Mouse (Mus musculus) small intestine, adult 10 weeks (tissue): Measurements from ENCODE around the gene Atp2c2. TPM values are rescaled to one million over a fixed set of nuclear protein-coding genes. Genes with fewer than 3 reads are reported as not detected.

Source experiments
- polyA plus RNA-seq: library from polyadenylated mRNA; stranded (reverse); fragments of 350-450 nt; fragmentation: Illumina TruSeq; extraction: RNeasy Lipid Tissue Mini Kit (QIAGEN cat#74804); gene quantifications from one replicate; pipeline ENCODE4 v1.2.3, GENCODE M21; 2014; ENCODE audit warnings: low replicate concordance

The Atp2c2 gene
- not detected for polyA plus RNA-seq

DNA sequence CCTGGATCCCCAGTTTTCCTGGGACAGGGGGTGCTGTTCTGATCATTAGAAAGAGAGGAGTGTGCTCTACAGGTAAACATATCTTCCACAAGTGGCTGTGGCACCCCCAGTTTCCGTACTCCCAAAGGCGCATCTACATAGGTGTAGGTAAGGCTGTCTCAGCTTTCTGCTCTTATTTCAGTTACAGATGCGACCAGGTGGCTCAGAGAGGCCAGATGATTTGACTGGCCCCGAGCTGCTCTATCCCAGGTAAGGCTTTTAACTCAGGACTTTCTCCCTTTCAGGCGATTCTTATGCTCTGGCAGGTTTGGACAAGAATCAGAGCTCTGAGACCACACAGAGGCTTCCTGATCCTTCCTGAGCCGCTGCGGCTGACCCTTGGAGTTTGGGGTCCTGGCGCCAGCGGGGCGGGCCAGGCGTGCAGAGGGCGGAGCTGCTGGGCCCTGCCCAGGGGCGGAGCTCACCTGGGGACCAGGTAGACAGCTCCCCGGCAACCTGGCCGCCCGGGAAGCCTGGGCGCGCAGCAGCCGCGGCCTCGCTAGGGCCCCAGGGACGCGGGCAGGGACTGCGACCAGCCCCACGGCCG is at the start of gene Atp2c2:
Gene Atp2c2, plus strand, starts transcription at position 461 of the 586 bp plus-strand sequence.

DNA sequence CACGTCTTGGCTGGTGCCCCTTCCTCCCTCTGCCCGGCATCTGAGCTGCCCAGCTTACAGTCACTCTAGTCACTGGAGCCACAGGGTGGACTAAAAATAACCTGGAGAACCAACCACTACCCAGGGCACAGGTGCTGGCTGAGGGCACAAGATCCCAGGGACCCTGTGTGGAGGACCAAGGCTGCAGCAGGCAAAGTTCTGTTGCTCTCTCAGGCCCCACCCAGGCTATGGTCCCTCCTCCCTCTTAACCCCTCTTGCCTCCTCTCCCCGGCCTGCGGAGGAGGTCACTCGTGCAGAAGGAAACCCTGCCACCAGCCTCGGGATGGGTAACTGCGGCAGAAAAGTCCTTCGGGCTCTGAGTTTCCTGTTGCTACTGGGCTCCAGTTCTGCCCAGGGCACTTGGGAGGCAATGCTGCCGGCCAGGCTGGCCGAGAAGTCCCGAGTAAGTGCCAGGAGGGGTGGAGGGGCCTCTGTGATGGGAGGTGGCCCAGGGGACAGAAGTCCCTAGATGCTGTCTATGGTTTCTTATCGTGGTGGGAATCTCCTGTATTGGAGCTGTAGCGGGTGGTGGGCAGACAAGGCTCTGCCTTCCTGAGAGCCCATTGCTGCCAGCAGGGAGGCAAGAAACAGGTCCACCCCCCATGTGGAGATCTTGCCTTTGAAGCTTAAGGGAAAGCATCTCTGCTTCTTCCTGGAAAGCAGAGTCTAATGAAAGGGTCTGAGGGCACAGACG is 33.4 kb upstream of the Atp2c2 start, which contains the start of gene Wfdc1:
Gene Wfdc1, plus strand, starts transcription at position 147 of the 733 bp plus-strand sequence.

DNA sequence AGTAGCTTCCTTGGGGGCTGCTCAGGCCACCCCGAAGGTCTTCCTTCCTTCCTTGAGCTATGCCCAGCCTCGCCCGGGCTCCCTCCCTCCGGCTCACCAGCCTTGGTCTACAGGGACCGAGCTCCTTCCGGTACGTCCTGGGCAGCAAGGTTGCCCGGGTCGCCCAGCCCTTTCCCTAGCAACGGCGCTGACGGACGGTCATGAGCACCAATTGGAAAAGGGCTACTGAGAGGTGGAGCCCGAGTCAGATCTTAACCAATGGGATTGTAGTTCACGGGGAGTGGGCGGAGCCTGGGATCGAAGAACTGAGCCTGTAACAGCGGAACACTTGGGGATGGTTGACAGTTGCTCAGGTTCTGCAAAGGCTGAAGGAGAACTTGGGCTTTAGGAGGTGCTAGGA is 78.5 kb downstream of the Atp2c2 start, which contains the start of gene Tldc1:
Gene Tldc1, minus strand, starts transcription at position 154 of the 400 bp plus-strand sequence.

Other genes with a start within 250 kb of the Atp2c2 start
- 0.30 TPM for gene Slc38a8, start 198.3 kb upstream of the Atp2c2 start, polyA plus RNA-seq
- 27.7 TPM for gene Mbtps1, start 141.3 kb upstream of the Atp2c2 start, polyA plus RNA-seq
- gene Hsdl1, start 124.8 kb upstream of the Atp2c2 start, polyA plus RNA-seq, result 11.4 TPM
- gene Dnaaf1, start 124.8 kb upstream of the Atp2c2 start, polyA plus RNA-seq, result 0.41 TPM
- not detected for gene Taf1c, start 94.8 kb upstream of the Atp2c2 start, polyA plus RNA-seq
- not detected for gene Adad2, start 87.3 kb upstream of the Atp2c2 start, polyA plus RNA-seq
- not detected for gene Kcng4, start 64.3 kb upstream of the Atp2c2 start, polyA plus RNA-seq
- gene Wfdc1, start 33.6 kb upstream of the Atp2c2 start, polyA plus RNA-seq, result 2.6 TPM
- 0.97 TPM for gene Tldc1, start 78.4 kb downstream of the Atp2c2 start, polyA plus RNA-seq
- 0.33 TPM for gene Cotl1, start 140.5 kb downstream of the Atp2c2 start, polyA plus RNA-seq
- gene Klhl36, start 162.3 kb downstream of the Atp2c2 start, polyA plus RNA-seq, result not detected
- 20.4 TPM for gene Usp10, start 210.4 kb downstream of the Atp2c2 start, polyA plus RNA-seq
- 2.7 TPM for gene Gm20388, start 210.8 kb downstream of the Atp2c2 start, polyA plus RNA-seq